Mouse (Mus musculus): ENCODE measurements around the gene Qpctl. TPM values are rescaled to one million over a fixed set of nuclear protein-coding genes. Genes with fewer than 3 reads are reported as not detected.
"Not testable (repeated sequence)": the region's sequence is repeated elsewhere in the genome, so short reads cannot be mapped to it uniquely, and the experiment has no call there.

The Qpctl gene
- total RNA-seq, 2 experiments from 2014 or later = 14.8 to 16.3 TPM

DNA sequence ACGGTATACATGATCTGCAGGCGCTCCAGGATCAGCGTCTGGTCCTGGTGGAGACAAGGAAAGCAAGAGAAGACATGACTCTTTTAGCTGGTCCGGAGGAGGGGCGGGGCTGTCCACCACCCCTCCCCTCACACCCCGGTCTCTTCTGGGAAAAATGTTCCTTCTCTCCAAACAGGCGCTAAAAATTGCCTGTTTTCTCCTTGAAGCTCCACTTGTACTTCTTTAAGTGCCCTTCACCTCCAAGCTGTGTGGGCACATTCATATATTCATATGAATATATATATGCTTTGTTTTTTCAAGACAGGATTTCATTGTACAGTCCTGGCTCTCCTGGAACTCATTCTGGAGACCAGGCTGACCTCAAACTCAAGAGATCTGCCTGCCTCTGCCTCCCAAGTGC lies 13.8 kb upstream of the Qpctl start:
- H3K4me3 ChIP-seq = no peak overlapping the region
- no peak overlapping the region for H3K27ac ChIP-seq
- no peak for DNase-seq (ENCODE audit: extremely low spot score in 1 of 2, low spot score in 2 of 2)
- intact Hi-C loops (cut with DNase I) = no loop called here
- TF ChIP-seq CTCF (IDR thresholded peaks at IDR 0.05) = no peak

DNA sequence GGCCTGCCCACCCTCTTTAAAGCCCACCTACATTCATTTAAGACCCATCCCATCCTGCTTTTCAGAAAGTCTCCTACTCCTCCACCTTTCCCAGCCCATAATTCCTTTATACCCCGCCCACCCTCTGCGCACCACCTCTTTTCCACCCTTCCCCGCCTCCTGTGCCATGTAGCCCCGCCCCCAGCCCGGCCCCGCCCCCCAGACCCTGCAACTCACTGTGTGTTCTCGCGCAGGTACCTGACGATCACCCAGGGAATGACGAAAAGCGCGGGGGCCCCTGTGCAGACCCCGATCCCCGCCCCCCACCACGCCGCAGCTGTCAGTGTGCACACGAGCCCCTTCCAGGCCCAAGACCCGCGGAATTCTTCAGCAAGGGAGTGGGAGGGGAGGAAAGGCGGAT lies 11.0 kb upstream of the Qpctl start:
- no peak for DNase-seq (ENCODE audit: extremely low spot score in 1 of 2, low spot score in 2 of 2)
- peak overlapping the region; percentile 6; the same call in 1 of the 2 replicates for H3K4me3 ChIP-seq
- intact Hi-C loops (cut with DNase I) = no loop called here

DNA sequence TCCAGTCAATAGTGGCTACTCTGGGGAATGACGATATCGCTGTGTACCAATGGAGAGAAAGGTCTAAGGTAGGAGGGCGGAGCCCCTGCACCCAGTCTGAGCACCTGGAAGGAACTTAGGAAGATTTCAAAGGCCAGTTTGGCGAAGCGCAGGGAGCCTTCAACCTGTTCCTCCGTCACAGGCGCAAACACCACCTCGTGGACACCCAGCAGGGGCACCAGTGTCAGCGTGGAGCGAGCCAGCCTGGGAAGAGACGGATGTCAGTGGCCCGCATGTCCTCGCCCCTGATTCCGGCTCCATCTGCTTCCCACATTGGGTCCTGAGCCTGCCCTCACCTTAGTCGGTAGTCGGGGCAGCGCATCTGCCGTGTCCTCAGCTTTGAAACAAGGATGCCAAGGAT lies 10.3 kb upstream of the Qpctl start:
- H3K4me3 ChIP-seq = no peak overlapping the region
- no peak overlapping the region for H3K27ac ChIP-seq
- no peak for DNase-seq (ENCODE audit: extremely low spot score in 1 of 2, low spot score in 2 of 2)
- no peak for TF ChIP-seq CTCF (IDR thresholded peaks at IDR 0.05)
- intact Hi-C loops (cut with DNase I) = no loop called here

More for the DNA sequence above, 11.0 kb upstream of the Qpctl start:
- no peak overlapping the region for H3K27ac ChIP-seq
- TF ChIP-seq CTCF (IDR thresholded peaks at IDR 0.05) = no peak

DNA sequence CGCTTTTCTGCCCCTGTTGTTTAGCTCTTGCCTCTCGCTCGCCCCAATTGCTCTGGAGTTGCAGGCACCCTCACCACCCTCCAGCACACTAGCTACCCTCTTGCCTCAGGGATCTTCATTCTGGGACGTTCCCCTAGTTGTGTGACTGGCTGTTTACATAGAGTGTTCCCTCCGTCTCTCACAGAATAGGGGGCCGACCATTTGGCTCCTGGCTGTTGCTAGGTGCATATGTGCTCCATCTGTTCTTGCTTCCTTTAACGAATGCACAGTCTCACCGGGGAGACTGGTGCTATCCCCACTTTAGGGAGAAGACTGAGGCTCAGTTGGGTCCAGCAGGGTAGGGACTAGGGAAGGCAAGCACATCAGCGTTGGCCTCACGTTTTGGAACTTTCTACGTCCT lies 9.5 kb upstream of the Qpctl start:
- no peak for TF ChIP-seq CTCF (IDR thresholded peaks at IDR 0.05)
- Histone ChIP-seq H3K27ac (no peak overlapping the region), H3K4me3 (no peak overlapping the region)
- intact Hi-C loops (cut with DNase I) = no loop called here
- no peak for DNase-seq (ENCODE audit: extremely low spot score in 1 of 2, low spot score in 2 of 2)

DNA sequence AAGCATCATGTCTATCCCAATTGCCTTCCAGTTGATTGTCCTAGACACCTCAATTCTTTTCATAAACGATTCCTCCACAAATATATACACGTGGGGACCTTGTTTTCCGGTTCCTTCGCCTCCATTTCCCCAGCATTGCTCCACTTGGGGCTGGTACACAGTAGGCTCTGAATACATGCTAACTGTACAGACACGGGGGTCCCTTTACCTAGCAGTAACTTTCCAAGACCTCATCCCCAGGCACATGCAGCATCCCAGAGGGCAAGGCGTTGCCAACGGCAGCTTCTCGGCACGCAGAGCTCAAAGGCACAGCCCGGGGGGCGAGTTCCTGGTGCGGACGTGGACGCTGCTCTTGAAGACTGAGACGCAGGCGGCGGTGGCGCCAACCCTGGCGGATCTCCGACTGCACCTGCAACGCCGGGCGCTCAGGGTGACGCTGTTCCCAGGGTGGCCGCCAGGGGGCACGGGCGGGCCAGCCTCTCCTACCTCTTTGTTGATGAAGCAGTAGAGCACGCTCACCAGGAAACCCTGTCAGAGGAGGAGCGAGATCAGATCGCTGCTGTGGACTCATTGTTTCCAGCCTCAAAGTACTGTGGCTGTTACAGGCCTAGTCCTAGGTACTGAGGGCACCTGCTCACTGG lies 8.2 kb upstream of the Qpctl start:
- TF ChIP-seq CTCF (IDR thresholded peaks at IDR 0.05) = peak; percentile 99
- Histone ChIP-seq H3K27ac (peak overlapping the region; percentile 55), H3K4me3 (no peak overlapping the region)
- DNase-seq (ENCODE audit: extremely low spot score in 1 of 2, low spot score in 2 of 2) = peak; percentile 91 to 98
- intact Hi-C loops (cut with DNase I) = loop anchor here (1.0 kb wide), 1 partner anchor 16 kb away; no protein-coding TSS in a partner anchor

DNA sequence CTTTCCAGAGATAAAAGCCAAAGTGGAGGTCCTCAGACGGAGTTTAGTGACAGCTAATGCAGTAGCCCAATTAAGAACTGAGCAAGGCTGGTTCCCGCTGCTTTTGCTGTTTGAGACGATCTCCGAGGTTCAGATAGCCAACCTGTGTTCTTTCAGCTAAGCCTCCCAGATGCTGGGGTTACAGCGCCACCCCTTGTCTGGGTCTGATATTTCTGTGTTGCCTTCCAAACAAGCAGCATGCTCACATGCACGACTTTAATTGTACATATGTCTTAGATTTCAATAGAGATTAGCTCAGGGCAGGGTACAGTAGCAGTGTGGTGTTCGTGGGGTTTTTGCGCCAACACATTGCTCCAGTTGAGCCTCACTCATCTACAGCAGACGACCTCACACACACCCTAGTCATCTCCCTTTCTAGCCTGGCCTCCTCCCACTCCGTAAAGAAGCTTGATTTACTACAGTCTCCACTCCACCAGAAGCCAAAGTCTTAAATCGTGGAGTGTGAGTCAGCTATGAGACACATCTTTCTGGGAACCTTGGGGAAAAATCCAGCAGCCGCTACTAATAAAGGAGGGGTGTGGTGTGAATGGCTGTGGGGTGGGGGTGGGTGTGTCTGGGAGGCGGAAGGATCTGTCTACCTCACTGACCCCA lies 6.9 kb upstream of the Qpctl start:
- H3K27ac ChIP-seq = no peak overlapping the region
- DNase-seq (ENCODE audit: extremely low spot score in 1 of 2, low spot score in 2 of 2) = no peak
- intact Hi-C loops (cut with DNase I) = no loop called here
- H3K4me3 ChIP-seq = no peak overlapping the region
- TF ChIP-seq CTCF (IDR thresholded peaks at IDR 0.05) = peak; percentile 48

DNA sequence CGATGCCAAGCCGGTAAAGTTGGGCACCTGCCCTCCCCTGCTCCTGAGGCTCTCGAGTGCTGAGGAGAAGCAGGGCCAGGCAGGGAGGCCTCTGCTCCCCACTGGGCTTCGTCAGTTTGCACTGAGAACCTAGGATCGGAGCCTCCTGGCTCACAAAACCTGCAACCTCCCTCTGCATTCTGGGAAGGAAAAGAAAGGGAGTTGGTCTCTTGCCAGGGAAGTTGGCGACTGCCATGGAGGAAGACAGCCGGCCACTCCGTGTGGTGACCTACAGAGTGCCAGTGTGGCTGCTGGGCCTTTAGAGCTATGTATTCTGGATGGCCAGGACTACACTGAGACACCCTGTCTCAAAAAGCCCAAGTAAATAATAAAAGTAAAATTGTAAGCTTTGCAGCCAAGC lies 5.7 kb upstream of the Qpctl start:
- DNase-seq (ENCODE audit: extremely low spot score in 1 of 2, low spot score in 2 of 2) = no peak

DNA sequence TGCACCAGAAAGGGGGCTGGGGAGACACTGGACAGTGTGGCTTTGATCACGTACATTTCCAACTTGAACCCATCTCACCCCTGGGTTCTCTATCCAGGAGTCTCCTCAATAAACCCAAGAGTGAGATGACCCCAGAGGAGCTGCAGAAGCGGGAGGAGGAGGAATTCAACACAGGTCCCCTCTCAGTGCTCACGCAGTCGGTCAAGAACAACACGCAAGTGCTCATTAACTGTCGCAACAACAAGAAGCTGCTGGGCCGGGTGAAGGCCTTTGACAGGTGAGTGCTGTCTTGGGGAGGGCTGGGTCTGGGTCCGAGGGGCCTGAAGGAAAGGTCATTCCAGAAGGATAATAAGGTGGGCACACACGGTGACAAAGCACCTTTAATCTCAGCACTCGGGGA lies 2.0 kb upstream of the Qpctl start:
- not testable (repeated sequence) for DNase-seq (ENCODE audit: extremely low spot score in 1 of 2, low spot score in 2 of 2)

More for the DNA sequence above, 5.7 kb upstream of the Qpctl start:
- H3K27ac ChIP-seq = no peak overlapping the region
- intact Hi-C loops (cut with DNase I) = no loop called here
- no peak for TF ChIP-seq CTCF (IDR thresholded peaks at IDR 0.05)
- no peak overlapping the region for H3K4me3 ChIP-seq

DNA sequence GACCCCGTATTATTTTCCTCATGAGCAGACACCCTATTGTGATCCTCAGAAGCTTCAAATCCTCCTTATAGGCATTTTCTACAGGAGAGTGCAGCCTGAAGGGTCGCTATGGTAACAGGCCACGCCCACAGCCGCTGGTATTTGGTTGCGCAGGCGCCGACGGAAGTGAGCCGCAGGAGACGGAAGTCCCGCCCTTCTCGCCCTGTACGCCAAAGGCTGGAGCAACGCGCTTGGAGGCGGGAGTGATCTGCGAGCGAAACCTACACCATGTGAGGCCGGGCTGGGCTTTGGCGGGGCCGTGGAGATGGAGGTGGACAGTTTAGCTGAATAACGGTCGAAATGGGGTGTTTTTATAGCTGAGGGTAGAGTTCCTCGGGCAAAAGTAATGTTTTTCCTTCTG lies 535 bp upstream of the Qpctl start, which contains the start of gene Snrpd2:
TSS of gene Snrpd2 (plus strand) at position 97 of the 400 bp plus-strand sequence.
- peak; percentile 95 for DNase-seq (ENCODE audit: extremely low spot score in 1 of 2, low spot score in 2 of 2)
- intact Hi-C loops (cut with DNase I) = no loop called here
- Histone ChIP-seq H3K27ac (peak within 1 kb of the TSS; percentile 88), H3K4me3 (peak within 1 kb of the TSS; percentile 65)
- TF ChIP-seq CTCF (IDR thresholded peaks at IDR 0.05) = no peak

More for the DNA sequence above, 2.0 kb upstream of the Qpctl start:
- H3K4me3 ChIP-seq; intact Hi-C loops (cut with DNase I); H3K27ac ChIP-seq: not testable (repeated sequence)

DNA sequence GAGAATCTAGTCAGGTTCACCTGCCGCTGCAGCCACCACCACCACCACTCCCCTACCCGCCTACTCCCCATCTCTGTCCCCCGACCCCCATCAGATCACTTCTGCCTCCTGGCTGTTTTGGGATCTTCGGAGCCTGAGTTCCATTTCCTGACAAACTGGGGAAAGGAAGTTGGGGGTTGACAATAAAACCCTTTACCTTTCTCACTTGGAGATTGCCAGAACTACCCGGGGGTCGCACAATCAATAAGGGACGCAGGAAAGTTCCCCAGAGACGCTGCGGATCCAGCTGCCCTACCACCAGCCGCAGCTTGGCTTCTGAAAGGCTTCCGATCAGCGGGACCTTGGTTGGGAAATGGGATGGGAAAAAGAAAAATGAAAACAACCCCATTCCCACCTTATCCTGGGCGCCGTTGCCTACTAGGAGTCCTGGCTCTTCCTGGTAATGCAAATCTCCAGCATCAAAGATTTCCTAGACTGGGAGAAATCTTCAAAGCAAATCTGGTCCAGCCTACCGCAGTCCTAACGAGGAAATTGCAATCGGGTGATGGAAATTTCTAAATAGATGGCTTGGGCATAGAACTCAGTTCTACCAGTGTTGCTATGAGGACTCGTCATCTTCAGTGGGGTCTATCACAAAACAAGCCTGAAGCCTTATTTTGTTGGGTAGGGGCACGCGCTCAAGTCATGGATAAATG lies 764 bp downstream of the Qpctl start:
- intact Hi-C loops (cut with DNase I) = no loop called here
- no peak; the same call in 1 of the 2 replicates for TF ChIP-seq CTCF (IDR thresholded peaks at IDR 0.05)
- DNase-seq (ENCODE audit: extremely low spot score in 1 of 2, low spot score in 2 of 2) = no peak
- H3K4me3 ChIP-seq = peak overlapping the region; percentile 65
- peak overlapping the region; percentile 88 for H3K27ac ChIP-seq

DNA sequence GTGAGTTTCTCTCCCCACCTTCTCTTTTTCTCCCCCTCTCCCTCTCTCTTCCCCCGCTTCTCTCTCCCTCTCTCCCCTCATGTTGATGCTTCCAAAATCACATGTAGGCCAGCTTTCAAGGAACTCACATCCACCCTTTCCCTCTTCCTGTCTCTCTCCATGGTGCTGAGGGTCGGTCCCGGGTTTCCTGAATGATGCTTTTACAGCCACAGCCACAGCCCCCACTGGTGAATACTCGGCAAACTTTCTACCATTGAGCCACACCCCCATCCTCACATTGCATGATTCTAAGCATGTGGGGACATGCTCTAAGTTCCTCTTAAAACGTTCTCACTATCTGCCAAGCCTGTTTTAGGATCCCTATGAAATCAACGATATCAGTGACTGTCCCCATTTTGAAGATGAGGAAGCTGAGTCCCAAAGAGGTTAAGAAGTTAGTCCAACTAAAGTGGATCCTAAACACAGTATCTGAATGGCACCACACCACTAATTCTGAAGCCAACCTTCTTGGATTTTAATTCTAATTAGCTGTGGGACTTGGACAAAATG lies 1.5 kb downstream of the Qpctl start:
- TF ChIP-seq CTCF (IDR thresholded peaks at IDR 0.05) = no peak
- Histone ChIP-seq H3K4me3 (peak overlapping the region; percentile 65), H3K27ac (no peak overlapping the region)
- intact Hi-C loops (cut with DNase I) = no loop called here
- no peak for DNase-seq (ENCODE audit: extremely low spot score in 1 of 2, low spot score in 2 of 2)

DNA sequence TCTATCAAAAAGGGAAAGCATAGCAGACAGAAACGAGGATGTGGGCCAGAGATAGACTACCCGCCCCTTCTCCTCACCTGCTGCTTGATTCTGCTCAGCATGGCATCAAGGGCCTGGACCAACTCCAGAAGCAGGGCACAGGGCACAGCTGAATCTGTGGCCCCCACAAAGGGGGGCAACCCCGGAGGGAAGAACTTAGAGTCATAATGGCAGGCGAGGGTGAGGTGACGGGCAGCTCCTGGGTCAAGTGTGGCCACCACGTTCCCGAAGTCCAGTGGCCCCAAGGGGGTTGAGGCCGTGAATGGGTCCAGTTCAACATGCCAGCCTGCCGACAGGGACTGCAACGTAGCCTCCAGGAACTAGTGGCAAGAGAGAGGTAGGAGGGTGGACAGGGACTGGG lies 2.3 kb downstream of the Qpctl start:
- DNase-seq (ENCODE audit: extremely low spot score in 1 of 2, low spot score in 2 of 2) = no peak
- H3K27ac ChIP-seq = no peak overlapping the region
- intact Hi-C loops (cut with DNase I) = no loop called here
- no peak for TF ChIP-seq CTCF (IDR thresholded peaks at IDR 0.05)
- H3K4me3 ChIP-seq = no peak overlapping the region

Data from left cerebral cortex, adult 2 months (tissue).